Mouse (Mus musculus): Measurements from ENCODE around the gene 4930426L09Rik. TPM values are rescaled to one million over a fixed set of nuclear protein-coding genes. Genes with fewer than 3 reads are reported as not detected.
"Not testable (repeated sequence)": the region's sequence is repeated elsewhere in the genome, so short reads cannot be mapped to it uniquely, and the experiment has no call there.

4930426L09Rik gene
- total RNA-seq, 2 experiments from 2014 or later, result not detected

DNA sequence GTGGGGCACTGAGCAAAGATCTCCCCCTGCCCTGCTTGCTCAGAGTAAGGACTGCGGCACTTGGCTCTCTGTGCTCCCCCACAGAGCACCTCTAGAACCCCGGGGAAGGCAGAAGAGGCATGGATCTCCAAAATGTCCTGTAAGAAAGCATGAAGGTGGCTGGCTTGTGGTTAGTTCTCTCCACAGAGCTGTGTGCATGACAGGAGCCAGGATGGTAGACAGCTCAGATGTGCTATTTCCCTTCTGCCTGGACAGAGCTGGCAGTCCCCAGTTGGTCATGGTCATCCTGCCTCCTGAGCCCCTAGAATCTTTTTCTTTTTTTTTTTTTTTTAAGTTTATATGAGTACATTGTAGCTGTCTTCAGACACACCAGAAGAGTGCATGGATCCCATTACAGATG is 27.7 kb upstream of the 4930426L09Rik start:
- DNase-seq (ENCODE audit: low spot score), result no peak

DNA sequence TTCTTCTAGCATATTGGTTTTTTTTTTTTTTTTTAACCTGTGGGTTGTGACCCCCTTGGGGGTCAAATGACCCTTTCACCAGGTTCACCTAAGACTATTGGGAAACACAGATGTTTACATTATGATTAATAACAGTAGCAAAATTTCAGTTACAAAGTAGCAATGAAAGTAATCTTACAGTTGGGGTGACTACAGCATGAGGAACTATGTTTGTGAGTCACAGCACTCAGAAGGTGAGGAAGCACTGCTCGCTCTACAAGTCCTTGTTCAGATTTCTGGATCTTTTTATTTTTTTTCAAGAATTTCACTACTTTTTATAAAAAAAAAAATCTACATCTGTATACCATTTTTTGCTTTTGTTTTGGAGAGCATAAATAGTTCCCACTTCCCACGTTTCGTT is 26.6 kb upstream of the 4930426L09Rik start:
- DNase-seq (ENCODE audit: low spot score), result no peak

DNA sequence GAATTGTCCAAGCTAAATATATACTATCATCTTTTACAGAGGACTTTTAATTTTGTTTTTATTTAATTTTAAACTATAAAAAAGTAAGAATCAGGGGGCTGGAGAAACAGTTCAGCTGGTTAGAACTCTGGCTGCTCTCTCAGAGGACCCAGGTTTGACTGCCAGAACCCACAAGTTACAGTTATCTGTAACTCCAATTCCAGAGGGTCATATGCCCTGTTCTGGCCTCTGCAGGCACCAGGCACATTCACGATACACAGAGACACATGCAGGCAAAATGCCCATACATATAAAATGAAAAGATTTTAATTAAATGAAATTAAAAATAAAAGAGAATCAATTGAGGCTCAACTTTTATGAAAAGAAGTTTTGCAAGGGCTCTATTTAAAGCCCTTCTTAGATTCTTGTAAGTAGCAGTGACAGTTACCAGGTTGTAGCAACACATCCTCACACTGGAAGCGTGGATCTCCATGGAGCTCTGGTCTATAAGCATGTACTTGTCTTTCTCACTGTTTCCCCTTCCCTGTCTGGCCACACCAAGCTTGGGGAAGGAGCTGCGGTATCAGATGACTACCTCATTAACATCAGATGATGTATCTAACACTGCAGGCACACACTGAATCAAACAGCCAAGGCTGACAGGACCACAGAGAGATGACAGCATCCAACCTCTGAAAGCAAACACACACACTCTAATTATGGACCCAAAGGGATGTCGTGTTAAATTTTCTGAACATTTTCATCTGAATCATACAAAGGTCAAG is 23.1 kb upstream of the 4930426L09Rik start:
- no peak for DNase-seq (ENCODE audit: low spot score)

DNA sequence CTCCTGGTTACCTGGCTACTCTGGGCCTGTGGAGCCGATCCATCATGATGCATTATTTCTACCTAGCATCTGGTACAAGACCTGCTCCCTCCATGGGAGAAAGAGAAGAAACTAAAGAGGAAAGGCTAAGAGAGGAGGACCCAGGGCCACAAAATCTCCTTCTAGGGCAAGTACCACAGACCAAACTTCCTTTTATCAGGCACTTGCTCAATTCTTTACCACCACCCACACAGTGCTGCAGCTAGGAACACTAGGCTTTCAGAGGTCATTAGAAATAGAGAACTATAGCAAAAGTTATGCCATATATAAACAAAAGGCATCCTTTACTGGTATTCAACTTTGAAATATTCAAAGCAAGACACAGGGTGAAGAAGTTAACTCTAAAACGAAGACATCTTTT is 22.0 kb upstream of the 4930426L09Rik start:
- DNase-seq (ENCODE audit: low spot score), result no peak

DNA sequence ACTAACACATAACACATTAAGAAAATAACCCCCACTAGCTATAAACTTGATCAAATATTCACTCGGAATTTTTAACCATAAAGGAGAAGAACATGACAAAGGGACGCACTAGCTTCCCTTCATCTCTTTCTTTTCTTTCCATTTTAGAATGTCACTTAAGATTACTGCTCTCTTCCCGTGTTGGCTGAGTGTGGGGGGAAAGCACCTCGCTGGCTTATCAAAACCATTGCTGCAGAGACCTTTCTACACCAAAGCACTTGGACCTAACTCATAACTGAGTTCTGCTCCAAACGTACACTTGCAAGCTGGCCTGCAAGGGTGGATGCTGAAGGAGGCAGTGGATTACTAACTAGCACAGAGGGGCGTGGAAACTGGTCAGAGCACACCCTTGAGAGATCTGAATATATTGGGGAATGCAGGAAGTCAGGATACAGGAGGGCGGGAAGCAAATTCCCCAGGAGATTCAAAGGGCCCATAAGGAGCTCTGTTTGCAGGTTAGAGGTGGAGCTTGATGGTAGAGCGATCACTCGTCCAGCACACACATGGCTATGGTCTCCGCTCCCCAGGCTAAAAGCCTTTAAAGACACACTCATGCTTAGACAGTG is 20.8 kb upstream of the 4930426L09Rik start:
- DNase-seq (ENCODE audit: low spot score), result no peak

DNA sequence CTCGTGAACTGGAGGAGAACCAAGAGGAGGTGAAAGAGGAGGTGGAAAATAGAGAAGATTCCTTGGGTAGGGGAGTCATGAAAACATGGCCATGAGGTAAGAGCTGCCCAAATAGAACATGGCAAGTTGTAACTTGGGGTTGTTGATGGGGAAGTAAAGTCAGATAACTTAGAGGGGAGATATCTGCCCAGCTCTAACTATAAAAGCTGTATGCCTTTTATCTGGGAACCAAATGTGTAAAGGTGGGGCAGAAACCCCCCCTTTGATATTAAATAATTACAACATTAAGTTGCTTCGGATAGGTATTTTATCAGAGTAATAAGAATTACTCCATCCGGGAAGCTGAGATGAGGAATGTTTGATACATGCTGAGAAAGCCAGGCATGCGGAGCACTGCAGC is 19.1 kb upstream of the 4930426L09Rik start:
- DNase-seq (ENCODE audit: low spot score), result no peak

DNA sequence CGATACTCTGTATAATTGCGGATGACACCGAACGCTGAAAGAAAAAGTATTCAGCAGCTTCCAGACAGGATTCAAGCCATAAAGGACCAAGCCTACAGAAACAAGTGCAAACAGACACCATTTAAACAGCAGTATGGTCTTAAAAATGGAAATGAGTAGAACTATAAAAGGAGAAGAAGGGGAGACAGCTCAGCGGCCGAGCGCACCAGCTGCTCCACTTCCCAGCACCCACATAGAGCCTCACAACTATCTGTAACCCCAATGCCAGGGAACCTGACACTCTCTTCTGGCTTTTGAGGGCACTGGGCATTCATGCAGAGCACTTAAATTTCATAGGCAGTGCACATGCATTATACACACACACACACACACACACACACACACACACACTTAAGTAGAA is 18.5 kb upstream of the 4930426L09Rik start:
- no peak for DNase-seq (ENCODE audit: low spot score)

DNA sequence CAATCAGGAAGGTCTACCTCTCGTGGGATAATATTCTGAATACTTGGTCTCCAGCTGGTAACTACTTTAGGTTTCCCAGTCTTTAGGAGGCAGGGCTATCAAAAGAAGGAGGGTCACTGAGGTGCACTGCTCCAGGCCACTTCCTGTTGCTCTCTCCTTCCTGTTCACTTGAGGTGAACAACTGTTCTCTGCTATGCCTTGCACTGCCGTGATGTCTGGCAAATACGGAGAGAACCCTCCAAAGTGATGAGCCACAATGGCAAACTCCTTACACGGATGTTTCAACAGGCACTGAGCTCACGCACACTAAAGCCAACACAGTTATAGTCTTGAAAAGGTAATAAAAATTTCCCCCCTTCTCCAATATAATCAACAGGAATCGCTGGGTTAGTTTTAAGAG is 15.6 kb upstream of the 4930426L09Rik start:
- DNase-seq (ENCODE audit: low spot score), result no peak

DNA sequence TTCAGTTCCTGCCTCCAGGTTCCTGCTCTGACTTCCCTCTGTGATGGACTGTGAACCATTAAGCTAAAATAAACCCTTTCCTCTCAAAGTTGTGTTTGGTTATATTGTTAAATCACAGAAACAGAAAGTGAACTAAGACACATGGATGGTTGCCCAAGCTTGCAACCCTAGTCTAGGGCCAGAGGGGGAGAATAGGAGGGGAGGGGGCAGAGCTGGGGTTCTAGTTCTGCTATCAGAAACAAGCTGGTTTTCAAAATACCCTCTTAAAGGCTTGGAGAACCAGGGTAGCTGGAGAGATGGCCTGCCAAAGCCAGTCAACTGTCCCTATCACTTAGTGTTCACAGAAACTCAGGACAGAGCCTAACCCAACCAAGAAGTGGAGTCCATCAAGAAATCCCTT is 14.6 kb upstream of the 4930426L09Rik start:
- no peak for DNase-seq (ENCODE audit: low spot score)

DNA sequence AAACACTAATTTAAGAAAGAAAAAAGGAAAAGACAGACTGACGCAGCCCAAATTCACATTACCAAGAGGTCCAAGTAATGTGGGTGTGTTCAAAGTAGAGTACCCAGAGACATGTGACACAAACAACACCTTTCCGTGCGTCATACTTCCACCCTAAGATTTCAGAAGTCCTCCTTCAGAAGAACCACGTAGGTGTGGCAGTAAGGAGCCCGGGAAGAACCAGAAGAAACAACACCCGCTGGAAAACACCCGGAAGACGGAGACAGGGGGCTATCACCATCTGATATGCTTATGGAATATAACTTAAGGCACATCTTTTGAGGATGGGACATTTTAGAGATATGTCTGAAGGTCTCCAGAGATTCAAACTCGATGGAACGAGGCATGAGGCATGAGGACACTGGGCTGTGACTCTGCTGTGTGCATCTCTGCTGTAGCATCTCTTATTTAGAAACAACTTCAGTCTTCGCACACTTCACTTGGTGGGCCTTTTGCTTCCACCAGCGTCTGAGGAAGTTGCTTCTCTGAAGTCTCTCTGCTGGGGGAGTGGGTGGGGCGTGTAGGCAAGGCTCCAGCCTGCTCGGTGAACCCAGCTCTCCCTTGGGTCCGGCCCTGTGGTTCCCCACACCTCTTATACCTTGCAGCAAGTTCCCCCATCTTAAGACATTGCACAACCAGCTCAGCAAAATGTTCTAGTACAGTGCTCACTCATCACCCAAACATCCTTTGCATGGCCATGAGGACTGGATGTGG is 13.9 kb upstream of the 4930426L09Rik start:
- no peak for DNase-seq (ENCODE audit: low spot score)

DNA sequence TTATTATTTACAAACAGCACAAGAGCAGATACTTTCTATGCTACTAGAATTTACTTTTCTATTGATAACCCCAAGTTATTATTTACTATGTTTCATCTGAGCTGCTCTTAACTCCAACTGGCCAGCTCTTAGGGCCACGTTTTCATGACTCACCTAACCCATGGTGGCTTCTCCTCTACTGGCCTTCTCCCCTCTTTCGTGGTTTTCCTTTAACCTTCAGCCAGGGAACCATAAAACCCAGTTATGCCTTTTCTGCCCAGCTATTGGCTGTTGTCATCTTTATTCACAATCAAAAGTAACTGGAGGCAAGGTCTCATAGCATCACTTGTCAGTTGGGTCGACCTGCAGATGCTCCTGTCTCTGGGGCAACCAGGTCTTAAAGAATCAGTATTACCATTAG is 12.6 kb upstream of the 4930426L09Rik start:
- DNase-seq (ENCODE audit: low spot score), result no peak

DNA sequence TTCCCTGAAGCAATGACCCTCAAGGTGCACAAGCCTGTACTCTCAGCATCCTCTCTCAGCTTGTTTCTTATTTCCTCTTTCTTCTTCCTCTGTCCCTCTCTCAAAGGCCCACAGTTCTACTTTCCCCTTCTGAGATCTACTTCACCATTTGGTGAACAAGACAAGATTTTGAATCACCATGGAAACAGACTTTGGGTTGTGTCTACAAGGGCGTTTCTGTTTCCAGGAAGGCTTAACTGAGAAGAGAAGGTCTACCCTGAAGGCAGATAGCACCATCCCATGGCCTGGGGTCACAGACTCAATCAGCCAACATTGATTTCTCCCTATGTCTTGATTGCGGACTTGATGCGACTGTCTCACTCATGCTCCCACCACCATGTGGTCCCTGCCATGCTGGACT is 9.3 kb upstream of the 4930426L09Rik start:
- no peak for DNase-seq (ENCODE audit: low spot score)

DNA sequence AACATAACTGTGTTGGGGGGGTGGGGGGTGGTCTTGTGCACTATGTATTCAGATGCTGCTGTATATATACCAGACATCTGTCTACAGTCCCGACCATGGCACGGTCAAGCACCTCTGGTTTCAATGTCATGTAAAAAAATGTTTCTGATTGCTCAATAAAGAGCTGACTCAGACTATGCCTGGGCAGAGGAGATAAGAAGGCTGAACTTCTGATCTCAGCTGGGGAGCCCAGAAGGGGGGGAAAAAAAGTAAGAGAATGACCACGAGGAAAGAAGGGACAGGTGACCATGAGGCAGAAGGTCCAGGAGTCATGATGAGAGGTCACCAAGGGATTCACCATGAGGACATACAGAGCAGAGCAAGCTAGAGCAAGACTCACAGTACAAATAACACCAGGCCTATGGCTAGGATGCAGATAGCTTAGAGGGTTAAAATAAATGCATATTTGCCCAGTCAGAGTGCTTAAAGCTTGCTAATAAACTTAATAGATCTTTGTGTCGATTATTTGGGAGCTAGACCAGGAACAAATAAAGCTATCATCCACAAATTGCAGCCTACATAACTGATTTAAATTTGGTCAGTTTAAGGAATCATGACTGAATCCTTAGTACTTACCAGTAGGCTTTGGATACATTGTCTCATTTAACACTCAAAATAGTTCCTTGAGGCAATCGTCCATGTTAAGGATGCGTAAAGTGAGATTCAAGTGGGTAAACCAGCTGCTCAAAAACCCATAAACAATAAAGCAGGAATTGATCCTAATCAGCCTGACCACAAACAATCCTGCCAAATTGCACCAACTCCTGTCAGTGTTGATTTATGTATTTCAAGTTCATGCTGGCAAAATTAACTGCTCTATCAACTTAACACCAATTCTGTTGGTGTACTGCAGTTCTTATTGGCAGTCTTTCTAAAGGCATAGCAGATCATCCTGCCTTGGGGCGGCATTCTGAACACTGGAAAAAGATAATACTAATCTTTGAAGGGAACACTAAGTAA is 5.3 kb upstream of the 4930426L09Rik start:
- DNase-seq (ENCODE audit: low spot score), result no peak

DNA sequence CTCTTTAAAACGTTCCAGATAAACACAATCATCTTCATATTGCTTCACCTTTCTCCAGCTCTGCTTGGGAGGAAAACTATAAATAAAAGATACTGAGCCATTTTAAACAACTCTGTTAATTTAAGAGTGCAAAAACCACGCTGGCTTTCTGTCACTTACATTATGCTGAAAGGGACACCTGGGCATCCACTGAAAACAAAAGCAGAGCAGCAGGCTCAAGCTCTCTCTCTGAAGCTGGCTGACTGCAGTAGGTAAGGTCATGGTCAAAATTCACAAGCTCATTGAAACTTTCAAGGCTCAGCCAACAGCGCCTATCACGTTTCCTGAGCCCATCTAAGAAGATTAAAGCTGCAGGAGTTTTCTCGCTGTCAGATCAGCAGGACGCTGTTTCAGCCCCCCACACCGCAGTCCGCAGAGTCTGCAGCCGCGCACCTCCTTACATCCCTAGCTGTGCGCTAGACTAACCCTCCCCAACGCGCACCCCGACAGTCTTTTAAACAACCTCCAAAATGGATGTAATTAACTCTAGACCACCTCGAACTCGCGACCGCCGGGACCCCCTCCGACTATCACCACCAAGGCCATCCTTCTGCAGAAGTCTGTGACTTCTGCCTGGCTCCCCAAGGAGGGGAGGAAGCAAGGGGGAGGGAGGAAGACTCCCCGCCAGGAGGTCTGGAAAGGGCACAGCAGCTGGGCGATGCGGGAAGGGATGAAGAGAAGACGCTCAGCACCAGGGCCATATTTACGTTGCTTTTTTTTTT is 1.5 kb upstream of the 4930426L09Rik start:
- DNase-seq (ENCODE audit: low spot score), result no peak

DNA sequence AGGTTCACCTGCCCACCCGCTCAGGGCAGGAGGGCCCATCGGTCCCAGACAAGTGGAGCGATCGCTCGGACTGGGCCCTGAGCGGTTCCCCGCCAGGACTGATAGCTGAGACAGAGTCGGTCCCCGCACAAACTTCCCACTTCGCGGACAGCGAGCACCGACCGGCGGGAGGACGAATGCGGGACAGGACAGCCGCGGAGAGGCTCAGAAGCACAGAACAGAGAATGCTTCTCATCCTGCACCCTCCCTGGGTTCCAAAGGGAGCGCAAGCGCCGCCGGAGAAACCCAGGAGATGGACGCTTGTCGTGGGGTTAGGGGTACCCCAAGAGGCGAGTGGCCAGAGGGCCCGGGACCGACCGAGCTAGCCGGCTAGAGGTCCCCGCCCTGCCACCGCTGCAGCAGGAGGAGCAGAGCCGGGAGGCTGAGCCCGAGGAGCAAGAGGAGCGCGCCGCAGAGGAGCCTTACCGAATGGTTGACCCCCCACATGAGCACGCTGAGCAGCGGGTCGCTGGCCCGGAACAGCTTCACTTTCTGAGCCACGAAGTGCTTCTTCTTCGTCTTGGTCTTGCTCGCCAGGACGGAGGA is 664 bp upstream of the 4930426L09Rik start:
- peak; percentile 11 for DNase-seq (ENCODE audit: low spot score)

DNA sequence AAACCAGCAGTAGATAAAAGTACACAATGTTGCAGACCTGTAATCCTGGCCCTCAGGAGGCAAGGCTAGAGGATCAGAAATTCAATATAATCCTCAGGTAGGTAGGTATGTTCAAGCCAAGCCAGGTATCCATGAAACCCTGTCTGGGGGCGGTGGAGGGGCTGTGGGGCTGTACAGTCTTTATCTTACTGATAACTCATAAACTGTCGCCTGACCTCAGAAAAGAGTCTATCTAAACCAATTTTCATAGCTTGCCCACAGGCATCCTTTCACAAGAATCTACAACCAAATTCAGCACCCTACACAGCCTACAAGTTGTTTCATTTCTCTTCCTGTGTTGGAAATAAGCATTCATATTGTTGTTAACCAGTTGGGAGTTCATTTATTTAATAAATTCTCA is 1.3 kb downstream of the 4930426L09Rik start:
- DNase-seq (ENCODE audit: low spot score), result no peak

DNA sequence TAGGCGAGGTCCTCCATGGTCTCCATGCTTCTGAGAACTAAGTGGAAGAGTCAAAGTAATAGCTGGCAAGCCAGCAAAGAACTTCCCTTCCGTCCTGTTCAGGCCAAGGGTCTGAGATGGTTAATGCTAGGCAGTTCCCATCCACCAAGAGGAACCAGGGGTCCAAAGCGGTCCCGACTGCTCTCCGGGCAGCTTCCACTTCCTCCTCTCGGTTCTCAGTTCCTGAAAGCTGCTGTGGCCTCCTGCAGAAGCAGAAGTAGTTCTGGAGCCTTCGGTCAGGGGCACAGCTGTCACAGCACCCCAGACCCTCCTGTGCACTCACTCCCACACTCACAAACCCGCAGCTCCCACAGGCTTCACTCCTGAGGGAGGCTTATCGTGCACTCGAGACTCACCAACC is 6.7 kb downstream of the 4930426L09Rik start:
- peak; percentile 11 for DNase-seq (ENCODE audit: low spot score)

DNA sequence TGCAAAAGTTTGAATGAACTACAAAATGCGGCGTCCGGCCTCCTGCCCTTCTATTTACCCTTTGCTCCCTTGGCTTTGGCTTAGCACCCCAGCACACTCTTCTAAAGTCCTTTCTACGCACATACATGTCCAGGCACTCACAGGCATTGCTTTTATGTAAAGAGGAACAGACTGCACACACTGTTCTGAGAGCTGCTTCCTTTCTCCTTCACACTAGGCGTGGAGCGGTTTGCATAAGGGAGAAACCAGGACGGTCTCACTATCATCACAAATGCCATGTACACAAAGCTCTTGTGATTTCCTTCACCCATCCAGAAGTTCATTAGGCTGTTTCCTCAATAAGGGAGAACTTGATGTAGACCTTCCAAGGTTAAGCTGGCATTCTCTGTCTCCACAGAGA is 8.0 kb downstream of the 4930426L09Rik start:
- DNase-seq (ENCODE audit: low spot score), result no peak

DNA sequence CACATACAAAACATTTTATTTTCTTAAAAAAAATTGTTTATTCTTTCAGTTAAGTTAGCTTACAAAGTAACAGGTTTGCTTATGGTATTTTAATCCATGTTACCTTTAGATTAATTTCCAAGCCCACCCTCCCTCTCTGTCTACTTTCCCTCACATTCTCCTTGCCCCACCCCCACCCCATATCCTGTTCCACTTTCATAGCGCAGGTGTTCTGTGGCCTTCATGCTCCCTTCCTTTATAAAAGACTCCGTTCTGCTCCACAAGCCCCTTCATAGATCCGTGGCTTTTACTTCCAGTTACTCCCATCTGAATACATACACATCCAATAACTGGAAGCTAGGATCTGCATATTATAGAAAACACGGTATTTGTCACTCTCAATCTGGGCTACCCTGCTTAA is 9.4 kb downstream of the 4930426L09Rik start:
- no peak for DNase-seq (ENCODE audit: low spot score)

DNA sequence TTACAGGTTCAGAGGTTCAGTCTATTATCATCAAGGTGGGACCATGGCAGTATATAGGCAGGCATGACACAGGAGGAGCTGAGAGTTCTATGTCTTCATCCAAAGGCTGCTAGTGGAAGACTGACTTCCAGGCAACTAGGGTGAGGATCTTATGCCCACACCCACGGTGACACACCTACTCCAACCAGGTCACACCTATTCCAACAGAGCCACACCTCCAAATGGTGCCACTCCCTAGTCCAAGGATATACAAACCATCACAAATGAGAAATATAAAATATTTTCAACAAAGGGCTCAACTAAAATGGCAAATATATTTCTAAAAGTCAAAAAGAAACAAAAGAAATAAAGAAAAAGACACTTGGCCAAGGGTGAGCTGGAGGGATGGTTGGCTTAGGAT is 12.4 kb downstream of the 4930426L09Rik start:
- not testable (repeated sequence) for DNase-seq (ENCODE audit: low spot score)

Data from gastrocnemius, adult 18-20 months (tissue).